Mouse (Mus musculus): ENCODE data around the gene Palmd.

The Palmd gene

DNA sequence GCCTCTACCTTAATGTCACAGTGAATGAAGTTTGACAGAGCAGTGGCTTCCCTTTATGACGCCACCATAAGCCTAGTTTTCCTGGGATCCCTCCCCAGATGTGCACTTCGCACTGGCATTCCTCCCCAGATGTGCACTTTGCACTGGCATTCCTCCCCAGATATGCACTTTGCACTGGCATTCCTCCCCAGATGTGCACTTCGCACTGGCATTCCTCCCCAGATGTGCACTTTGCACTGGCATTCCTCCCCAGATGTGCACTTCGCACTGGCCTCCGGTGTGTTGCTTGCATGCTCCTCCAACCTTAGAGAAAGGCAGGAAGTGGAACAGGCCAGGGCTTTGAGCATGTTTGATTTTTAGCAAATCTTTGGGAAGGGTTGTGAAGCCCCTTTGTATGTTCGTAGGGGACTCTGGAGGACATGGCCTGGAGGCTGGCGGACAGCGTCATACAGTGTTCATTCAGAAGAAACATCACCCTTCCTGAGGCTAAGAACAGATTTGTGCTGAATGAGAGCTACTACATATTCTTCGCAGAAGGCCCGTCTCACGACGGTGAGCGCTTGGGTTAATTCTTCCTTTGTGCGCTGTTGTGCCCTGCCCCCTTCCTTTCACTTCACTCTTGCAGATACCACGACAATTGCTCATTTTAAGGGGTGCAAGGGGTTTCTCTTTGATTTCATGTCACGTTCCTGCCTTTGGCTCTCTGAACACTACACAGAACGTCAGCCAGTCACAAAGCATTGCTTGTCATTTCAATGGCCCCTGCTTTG, 77.2 kb downstream of the Palmd start:
- no peak for DNase-seq

DNA sequence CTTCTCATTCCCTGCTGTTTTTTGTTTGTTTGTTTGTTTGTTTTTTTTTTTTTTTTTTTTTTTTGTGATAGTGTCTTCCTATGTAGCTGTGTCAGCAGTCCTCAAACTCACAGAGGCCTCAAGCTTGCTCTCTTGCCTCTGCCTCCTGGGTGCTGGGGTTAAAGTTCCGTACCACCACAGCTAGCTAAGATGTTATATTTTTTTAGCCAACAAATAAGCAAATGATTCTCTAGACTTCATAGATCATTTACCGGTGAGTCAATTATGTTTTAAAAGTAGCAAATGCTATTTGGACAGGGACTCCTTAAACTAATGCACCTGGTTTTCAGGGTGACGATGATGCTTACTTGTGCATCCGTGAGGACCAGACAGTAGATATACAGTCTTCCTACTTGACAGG, 78.2 kb downstream of the Palmd start:
- DNase-seq, result no peak

DNA sequence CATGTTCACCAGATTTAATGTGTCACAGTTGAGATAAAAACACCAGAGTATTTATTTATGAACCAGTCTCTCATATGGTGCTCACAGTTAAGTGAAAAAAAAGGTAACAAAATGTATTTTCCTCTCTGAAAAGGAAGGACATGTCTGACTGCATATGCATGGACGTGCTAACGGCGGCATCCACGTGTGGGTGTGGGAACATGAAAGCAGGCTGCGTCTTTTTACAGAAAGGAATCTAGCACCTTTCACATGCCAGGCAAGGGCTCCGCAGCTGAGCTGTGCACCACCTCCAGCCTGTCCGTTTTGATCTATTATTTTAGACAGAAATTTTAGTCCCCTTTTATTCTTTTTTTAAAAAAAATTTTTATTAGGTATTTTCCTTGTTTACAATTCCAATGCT, 79.4 kb downstream of the Palmd start:
- DNase-seq, result peak; percentile 21

DNA sequence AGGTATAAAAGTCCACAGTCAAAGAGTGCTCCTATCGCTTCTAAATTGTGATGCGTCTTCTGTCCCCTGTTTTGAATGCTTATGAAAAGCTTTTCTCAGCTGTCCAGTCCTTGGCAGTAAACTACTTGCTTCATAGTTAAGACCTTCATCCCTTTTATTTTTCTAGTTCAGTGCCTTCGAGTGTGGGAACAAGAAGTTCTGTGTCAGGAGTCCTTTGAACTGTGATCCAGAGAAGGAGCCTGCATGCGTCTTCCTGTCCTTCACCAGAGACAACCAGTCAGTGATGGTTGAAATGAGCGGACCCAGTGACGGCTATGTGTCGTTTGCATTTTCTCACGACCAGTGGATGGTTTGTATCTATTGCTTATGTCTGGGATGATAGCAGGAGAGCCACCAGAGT, 83.8 kb downstream of the Palmd start:
- DNase-seq, result no peak

DNA sequence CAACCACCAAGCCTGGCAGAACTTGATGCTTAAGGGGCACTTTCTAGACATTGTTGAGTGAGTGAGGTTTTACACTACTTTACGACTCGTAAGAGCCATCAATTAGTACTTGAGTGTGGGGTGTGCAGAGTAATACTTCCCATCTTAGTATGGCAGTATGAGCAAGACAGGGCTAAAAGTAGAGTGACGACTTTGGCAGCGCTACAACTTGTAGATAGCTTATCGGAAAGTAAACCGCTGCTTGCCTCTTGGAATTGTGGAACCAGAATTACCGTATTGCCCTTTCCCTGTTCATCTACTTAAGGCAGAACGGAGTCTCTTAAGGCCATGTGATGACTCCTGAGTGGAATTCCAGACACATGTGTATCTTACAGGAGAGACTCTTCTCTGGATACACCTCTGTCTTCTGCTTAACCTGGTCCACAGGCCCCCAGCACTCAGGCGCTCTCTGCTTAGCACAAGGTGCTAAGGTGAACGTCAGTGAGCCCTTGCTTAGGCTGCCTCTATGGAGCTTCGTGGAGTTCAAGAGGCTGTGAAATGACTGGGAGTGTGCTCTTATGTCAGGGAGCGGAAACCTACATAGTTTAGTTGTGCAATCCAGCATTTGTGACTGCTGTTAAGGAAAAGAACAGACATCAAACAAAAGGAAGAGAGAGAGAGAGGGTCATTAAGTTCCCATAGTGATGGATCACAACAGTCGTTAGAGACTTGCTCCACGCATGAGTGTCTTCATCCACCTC, 86.4 kb downstream of the Palmd start:
- DNase-seq, result no peak

DNA sequence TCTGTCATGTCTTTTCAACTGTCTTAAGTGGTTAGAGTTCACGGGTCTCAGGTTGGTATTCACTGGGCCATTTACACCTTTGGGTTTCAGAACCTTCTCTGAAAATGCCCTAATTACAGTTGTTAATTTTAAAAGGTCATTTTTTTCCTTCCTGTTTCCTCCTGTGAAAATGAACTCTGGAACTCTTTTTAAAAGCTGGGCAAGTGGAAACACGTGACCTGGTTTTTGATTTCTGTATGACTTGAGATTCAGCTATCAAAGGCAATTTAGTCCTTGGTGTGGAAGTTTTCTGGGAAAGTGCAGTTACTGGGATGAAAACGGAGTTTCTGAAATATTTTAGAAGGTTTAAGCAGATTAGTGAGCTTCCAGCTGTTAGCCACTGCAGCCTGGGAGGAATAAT, 98.4 kb downstream of the Palmd start:
- no peak for DNase-seq
